Mouse (Mus musculus): ENCODE results near the gene Cpsf6. TPM values are rescaled to one million over a fixed set of nuclear protein-coding genes. Genes with fewer than 3 reads are reported as not detected.

Cpsf6 gene
- polyA plus RNA-seq, 1 experiment = 99.0 TPM

DNA sequence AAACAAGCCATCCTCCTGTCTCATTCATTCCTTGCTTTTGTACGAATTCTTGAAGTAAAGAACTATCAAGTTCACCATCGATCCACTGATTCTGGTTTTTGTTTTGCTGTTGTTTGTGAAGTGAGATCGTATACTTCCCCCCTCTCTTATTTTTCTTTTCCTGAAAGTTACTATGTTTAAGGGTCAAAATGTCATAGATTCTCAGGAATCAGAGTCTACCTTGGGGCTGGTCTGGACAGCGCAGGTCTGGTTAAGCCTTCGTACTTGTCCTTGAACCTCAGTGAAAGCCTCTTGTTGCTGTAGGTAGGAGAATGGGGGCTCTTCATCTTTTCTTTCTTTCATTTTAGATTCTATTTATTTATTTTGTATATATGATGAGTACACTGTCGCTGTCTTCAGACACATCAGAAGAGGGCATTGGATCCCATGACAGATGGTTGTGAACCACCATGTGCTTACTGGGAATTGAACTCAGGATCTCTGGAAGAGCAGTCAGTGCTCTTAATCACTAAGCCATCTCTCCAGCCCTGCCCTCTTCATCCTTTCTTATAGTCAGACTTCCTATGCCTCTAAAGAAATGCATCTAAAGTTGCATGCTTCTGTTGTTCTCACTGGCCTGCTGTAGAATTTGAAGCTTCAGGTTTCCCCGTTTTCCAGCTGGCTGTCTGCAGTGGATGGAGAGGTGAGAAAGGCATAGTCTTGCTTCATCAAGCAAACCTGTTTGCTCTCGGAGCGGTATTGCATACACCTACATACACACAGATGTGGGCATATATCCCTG lies 40.9 kb upstream of the Cpsf6 start:
- Histone ChIP-seq H3K4me1 (ENCODE audit: control insufficient read depth, insufficient read depth, low read length) (peaks cover 3% of the 10 kb centered on the region; the same call in 1 of the 2 replicates), H3K4me3 (ENCODE audit: insufficient read depth, low read length) (no peak overlapping the region), H3K27ac (ENCODE audit: insufficient read depth, low read length) (no peak overlapping the region)
- TF ChIP-seq CTCF (IDR thresholded peaks at IDR 0.05; ENCODE audit: borderline replicate concordance, insufficient read depth, low read length) (no peak), POLR2A (IDR thresholded peaks at IDR 0.05; ENCODE audit: low read depth, low read length) (no peak)

DNA sequence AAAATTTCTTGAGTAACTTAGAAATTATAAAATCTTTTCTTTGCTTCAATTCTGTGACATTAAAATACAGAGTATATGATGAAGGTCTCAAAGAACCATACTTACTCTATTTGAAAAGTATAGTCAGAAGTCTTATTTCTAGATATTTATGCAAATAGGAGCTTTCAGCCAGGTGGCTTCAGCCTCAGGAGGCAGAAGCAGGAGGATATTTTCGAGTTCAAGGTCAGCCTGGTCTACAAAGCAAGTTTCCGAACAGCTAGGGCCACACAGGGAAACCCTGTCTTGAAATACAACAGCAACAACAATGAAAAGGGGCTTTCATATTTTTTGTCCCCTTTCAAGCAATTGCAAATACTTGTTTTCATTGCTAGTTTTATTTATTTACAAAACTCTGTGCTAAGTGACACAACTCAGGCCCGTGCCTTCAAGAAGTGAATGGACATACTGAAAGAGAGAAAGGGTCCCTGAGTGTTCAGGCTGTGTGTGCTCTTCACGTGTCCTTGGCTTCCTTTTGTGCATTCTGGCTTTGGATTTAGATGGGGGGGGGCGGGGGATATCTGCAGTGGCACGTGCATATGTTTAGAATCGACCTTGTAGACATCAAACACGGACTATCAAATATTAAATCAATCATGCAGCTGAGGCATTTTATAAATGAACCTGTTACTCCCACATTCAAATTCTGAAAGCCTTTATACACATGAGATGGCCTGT lies 39.9 kb upstream of the Cpsf6 start:
- peaks cover 3% of the 10 kb centered on the region; the same call in 1 of the 2 replicates for H3K4me1 ChIP-seq (ENCODE audit: control insufficient read depth, insufficient read depth, low read length)
- no peak for TF ChIP-seq CTCF (IDR thresholded peaks at IDR 0.05; ENCODE audit: borderline replicate concordance, insufficient read depth, low read length)
- no peak for TF ChIP-seq POLR2A (IDR thresholded peaks at IDR 0.05; ENCODE audit: low read depth, low read length)
- no peak overlapping the region for H3K4me3 ChIP-seq (ENCODE audit: insufficient read depth, low read length)
- no peak overlapping the region for H3K27ac ChIP-seq (ENCODE audit: insufficient read depth, low read length)

DNA sequence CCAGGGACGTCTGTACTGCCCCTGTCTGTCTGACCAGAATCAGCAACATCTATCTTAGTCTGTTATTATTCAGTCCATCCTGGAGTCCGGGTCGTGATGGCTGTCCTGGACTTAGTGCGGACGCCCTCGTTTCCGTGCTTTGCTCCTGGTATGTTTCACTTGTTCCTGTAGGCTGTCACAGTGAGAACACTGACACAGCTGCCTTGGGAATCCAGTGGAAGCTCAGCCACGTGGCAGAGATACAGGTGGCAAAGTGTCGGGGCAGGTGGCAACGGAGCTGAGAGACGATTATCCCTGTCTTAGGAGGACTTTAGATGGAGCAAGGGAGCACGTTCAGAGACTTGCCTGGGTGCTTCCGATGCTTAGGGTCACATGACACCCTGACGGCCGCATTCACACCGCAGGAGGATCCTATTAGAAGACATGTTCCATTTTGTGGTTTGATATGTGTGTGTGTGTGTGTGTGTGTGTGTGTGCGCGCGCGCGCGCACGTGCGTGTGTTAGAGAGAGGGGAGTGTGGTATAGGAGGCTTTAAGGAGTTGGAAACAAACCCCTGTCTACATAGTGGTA lies 38.9 kb upstream of the Cpsf6 start:
- Histone ChIP-seq H3K4me3 (ENCODE audit: insufficient read depth, low read length) (no peak overlapping the region), H3K4me1 (ENCODE audit: control insufficient read depth, insufficient read depth, low read length) (peaks cover 3% of the 10 kb centered on the region; the same call in 1 of the 2 replicates), H3K27ac (ENCODE audit: insufficient read depth, low read length) (no peak overlapping the region)
- TF ChIP-seq POLR2A (IDR thresholded peaks at IDR 0.05; ENCODE audit: low read depth, low read length) (no peak), CTCF (IDR thresholded peaks at IDR 0.05; ENCODE audit: borderline replicate concordance, insufficient read depth, low read length) (no peak)

DNA sequence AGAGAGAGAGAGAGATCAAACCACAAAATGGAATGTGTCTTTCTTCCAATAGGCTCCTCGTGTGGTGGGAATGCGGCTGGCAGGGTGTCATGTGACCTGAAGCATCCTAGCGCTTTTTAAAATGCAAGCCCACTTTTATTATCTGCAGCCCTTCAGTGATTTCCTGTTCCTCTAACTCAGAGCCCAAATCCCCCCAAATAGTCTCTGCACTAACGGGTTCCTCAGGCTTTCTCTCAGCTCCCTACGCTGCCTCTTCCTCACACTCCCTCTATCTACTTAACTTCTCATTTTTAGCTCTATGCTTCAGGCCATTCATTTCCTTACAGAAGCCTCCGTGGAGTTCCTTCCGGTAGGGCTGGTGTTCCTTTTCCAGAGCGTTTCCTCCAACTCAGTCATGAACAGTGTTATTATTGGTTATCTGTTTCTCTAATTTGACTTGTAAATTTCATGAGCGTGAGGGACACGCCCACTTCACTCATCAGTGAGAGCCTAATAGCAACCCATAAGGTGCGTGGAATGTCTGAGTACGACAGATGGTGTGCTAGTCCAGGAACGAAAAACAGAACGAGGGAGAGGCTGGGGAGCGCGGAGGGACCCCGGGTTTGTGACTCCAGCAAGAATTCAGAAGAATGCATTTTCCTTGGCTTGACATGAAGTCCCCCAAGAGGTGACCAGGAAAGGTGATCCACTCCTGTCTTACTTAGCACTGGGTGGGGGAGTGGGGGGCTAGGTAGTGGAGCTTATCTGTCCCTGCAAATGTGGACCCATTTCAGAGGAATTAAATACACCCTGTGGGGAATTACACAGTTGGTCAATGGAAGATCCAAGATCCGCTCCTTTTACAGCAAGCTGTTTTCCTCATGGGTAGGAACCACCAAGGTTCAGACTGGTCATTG lies 38.2 kb upstream of the Cpsf6 start:
- H3K4me3 ChIP-seq (ENCODE audit: insufficient read depth, low read length) = no peak overlapping the region
- no peak overlapping the region for H3K27ac ChIP-seq (ENCODE audit: insufficient read depth, low read length)
- TF ChIP-seq CTCF (IDR thresholded peaks at IDR 0.05; ENCODE audit: borderline replicate concordance, insufficient read depth, low read length) = no peak
- no peak for TF ChIP-seq POLR2A (IDR thresholded peaks at IDR 0.05; ENCODE audit: low read depth, low read length)
- peaks cover 3% of the 10 kb centered on the region; the same call in 1 of the 2 replicates for H3K4me1 ChIP-seq (ENCODE audit: control insufficient read depth, insufficient read depth, low read length)

DNA sequence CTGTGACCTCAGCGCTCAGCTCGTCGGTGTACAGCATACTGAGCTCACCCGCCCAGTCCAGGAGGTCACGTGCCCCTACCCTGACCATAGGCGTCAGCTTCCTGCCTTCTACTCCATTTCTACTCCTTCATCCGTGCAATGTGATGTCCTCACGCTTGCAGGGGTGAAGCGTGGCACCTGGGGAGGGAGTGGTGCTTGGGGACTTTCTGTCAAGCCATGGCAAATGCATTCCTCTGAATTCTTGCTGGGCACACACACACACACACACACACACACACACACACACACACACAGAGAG lies 37.6 kb upstream of the Cpsf6 start:
- Histone ChIP-seq H3K4me1 (ENCODE audit: control insufficient read depth, insufficient read depth, low read length) (peaks cover 3% of the 10 kb centered on the region; the same call in 1 of the 2 replicates), H3K4me3 (ENCODE audit: insufficient read depth, low read length) (no peak overlapping the region), H3K27ac (ENCODE audit: insufficient read depth, low read length) (no peak overlapping the region)
- TF ChIP-seq POLR2A (IDR thresholded peaks at IDR 0.05; ENCODE audit: low read depth, low read length) = no peak
- TF ChIP-seq CTCF (IDR thresholded peaks at IDR 0.05; ENCODE audit: borderline replicate concordance, insufficient read depth, low read length) = no peak

DNA sequence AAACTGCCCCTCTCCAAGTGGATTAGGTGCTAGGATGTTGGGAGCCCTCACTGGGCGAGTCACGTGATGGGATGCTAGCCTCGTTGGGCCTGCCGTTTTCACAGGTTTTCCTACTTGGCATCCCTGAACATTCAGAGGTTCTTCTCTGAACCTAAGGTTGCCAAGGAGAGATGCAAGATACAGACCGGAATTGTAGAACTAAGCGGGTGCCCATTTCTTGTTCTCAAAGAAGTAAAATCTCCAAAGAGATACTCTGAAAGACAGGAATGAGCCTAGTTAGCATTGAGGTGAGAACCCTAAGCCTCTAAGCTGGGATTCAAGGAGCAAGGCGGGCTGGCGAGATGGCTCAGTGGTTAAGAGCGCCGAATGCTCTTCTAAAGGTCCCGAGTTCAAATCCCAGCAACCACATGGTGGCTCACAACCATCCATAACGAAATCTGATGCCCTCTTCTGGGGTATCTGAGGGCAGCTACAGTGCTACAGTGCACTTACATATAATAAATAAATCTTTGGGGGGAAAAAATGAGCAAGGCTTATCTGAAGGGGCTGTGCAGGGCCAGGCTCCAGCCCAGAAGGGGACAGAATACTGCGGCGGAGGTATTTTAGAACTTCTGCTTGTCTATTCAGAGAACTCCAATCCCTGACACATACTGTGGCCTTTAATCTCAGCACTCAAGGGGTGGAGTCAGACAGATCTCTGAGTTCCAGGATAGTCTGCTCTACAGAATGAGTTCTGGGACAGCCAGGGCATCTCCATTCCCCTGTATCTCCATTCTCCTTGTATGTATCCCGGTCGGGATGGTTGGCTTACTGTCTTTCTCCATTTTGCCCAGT lies 37.0 kb upstream of the Cpsf6 start:
- H3K27ac ChIP-seq (ENCODE audit: insufficient read depth, low read length) = no peak overlapping the region
- no peak overlapping the region for H3K4me3 ChIP-seq (ENCODE audit: insufficient read depth, low read length)
- TF ChIP-seq POLR2A (IDR thresholded peaks at IDR 0.05; ENCODE audit: low read depth, low read length) (no peak), CTCF (IDR thresholded peaks at IDR 0.05; ENCODE audit: borderline replicate concordance, insufficient read depth, low read length) (no peak)
- peaks cover 3% of the 10 kb centered on the region; the same call in 1 of the 2 replicates for H3K4me1 ChIP-seq (ENCODE audit: control insufficient read depth, insufficient read depth, low read length)

DNA sequence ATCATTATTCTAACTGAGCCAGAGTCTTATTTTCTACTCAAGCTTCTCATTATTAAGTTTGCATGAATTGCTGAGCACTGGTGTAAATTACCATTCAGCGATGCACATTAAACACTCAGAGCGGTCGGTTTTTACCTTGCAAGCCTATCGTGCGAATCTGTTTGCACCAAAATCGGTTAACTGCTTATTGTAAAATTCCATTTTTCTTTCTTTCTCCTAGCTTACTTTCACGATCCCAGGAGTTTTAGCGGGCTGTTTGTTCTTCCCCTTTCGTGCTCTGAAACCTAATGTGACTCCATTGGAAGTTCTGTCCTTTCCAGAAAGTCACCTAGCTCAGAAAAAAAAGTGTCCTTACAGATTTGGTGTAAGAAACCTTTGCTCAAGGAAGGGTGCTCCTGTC lies 36.3 kb upstream of the Cpsf6 start:
- TF ChIP-seq POLR2A (IDR thresholded peaks at IDR 0.05; ENCODE audit: low read depth, low read length) = no peak
- no peak for TF ChIP-seq CTCF (IDR thresholded peaks at IDR 0.05; ENCODE audit: borderline replicate concordance, insufficient read depth, low read length)
- no peak overlapping the region for H3K27ac ChIP-seq (ENCODE audit: insufficient read depth, low read length)

DNA sequence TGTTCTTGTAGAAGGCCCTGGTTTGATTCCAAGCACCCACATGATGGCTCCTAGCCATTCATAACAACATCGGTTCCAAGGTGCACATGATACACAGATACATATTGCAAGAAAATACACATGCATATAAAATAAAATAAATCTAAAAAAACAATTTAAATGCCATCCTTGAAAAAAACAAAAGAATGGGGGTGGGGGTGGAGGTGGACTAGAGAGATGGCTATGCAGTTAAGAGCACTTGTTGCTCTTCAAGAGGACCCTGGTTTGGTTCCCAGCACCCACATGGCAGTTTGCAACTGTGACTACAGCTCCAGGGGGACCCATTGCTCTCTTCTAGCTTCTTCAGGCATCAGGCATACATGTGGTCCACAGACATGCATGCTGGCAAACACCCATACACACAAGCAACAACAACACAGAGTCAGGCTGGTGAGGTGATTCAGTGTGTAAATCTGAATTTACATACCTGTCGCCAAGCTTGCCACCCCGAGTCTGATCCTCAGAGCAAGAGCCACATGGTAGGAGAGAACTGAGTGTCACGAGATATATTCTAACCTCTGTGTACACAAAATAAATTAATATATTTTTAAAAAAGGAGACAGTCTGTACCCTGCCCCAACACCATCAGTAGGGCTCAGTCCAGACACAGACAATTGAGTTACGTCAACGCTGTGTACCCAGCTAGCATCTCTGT lies 35.7 kb upstream of the Cpsf6 start:
- TF ChIP-seq CTCF (IDR thresholded peaks at IDR 0.05; ENCODE audit: borderline replicate concordance, insufficient read depth, low read length) = no peak
- TF ChIP-seq POLR2A (IDR thresholded peaks at IDR 0.05; ENCODE audit: low read depth, low read length) = no peak

More for the DNA sequence above, 36.3 kb upstream of the Cpsf6 start:
- Histone ChIP-seq H3K4me3 (ENCODE audit: insufficient read depth, low read length) (no peak overlapping the region), H3K4me1 (ENCODE audit: control insufficient read depth, insufficient read depth, low read length) (peaks cover 3% of the 10 kb centered on the region; the same call in 1 of the 2 replicates)

More for the DNA sequence above, 35.7 kb upstream of the Cpsf6 start:
- no peak overlapping the region for H3K4me3 ChIP-seq (ENCODE audit: insufficient read depth, low read length)
- no peak overlapping the region for H3K27ac ChIP-seq (ENCODE audit: insufficient read depth, low read length)
- peaks cover 3% of the 10 kb centered on the region; the same call in 1 of the 2 replicates for H3K4me1 ChIP-seq (ENCODE audit: control insufficient read depth, insufficient read depth, low read length)
